Mouse (Mus musculus) midbrain, embryonic 16.5 days (tissue): ENCODE results near the gene Gm11634. TPM values are rescaled to one million over a fixed set of nuclear protein-coding genes. Genes with fewer than 3 reads are reported as not detected.
A peak's percentile ranks its signal among the peaks of the same experiment; 100 is the strongest.

Experiments
- ATAC-seq: fragments of 200-750 bp; cut with Nextera tagmentation; 2 replicates; pipeline ENCODE4 v1.8.0; 2017; ENCODE audit warnings: moderate TSS enrichment
- H3K27ac ChIP-seq: fragments of 300-500 bp; sonication (generic); 2 replicates; pipeline ENCODE4 v1.5.1; 2014; ENCODE audit warnings: mild to moderate bottlenecking, low read length, mixed read lengths
- H3K27me3 ChIP-seq: fragments of 300-500 bp; sonication (generic); 2 replicates; pipeline ENCODE4 v1.6.1; 2014; ENCODE audit warnings: low read depth, low read length, mixed read lengths; ENCODE audit not compliant: control insufficient read depth, insufficient read depth
- H3K36me3 ChIP-seq: fragments of 300-500 bp; sonication (generic); 2 replicates; pipeline ENCODE4 v1.6.1; 2014; ENCODE audit warnings: mild to moderate bottlenecking, low read length, moderate library complexity, mixed read lengths; ENCODE audit not compliant: control insufficient read depth, insufficient read depth
- H3K4me1 ChIP-seq: fragments of 300-500 bp; sonication (generic); 2 replicates; pipeline ENCODE4 v1.6.1; 2014; ENCODE audit warnings: mild to moderate bottlenecking, low read length, mixed read lengths; ENCODE audit not compliant: control insufficient read depth, insufficient read depth
- H3K4me2 ChIP-seq: fragments of 300-500 bp; sonication (generic); 2 replicates; pipeline ENCODE4 v1.6.1; 2014; ENCODE audit warnings: mild to moderate bottlenecking, low read length, mixed read lengths
- H3K4me3 ChIP-seq: fragments of 300-500 bp; sonication (generic); 2 replicates; pipeline ENCODE4 v1.5.1; 2014; ENCODE audit warnings: low read depth, mild to moderate bottlenecking, low read length, moderate library complexity, mixed read lengths
- H3K9ac ChIP-seq: fragments of 300-500 bp; sonication (generic); 2 replicates; pipeline ENCODE4 v1.6.1; 2014; ENCODE audit warnings: low read depth, low read length, mixed read lengths
- H3K9me3 ChIP-seq: fragments of 300-500 bp; sonication (generic); replicated peaks from 2 replicates; pipeline ENCODE4 v1.6.1; 2014; ENCODE audit warnings: mild to moderate bottlenecking, low read length, mixed read lengths; ENCODE audit not compliant: control insufficient read depth, poor library complexity, severe bottlenecking
- WGBS: fragments of 180-500 bp; shearing (Covaris S2); extraction: QIAGEN DNeasy Blood & Tissue Kit; methylation state at CpG from one replicate; pipeline ENCODE4 v1.1.7; 2014; 5-methylcytosine and 5-hydroxymethylcytosine counted together
- polyA plus RNA-seq: library from polyadenylated mRNA; unstranded; fragments of >200 nt; fragmentation: Nextera tagmentation; extraction: Ambion mirVana; gene quantifications from 2 replicates; pipeline ENCODE4 v1.2.1, GENCODE M21; 2015

The Gm11634 gene
- polyA plus RNA-seq, 1 experiment from 2014 or later = not detected

DNA sequence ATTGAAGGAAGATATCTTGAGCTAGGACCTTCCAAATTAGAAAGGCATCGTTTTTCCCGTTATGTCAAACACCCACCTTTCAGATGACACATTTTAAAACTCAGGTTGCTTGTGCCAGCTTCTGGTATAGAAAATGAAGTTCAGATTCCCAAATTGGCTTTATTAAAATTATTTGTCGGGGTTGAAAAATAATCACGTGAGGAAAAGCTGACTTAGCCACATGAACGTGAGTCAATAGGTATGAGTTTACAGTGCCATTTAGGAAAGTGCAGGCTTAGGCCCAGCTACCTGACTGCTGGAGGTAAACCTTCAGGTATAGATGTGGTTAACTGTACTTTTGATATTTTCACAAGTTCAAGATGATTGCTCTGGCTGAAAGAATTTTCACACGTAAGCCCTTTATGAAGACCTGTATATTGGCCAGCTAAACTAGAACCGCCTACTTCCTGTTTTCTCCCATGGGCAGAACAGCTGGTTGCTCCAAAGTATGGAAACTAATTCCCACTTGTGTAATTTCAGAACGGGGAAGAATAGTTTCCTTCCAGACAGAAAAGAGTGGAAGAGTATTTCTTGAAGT, 45.6 kb downstream of the Gm11634 start:
- H3K9ac ChIP-seq = peak overlapping the region; percentile 57
- no peak for ATAC-seq
- 25% methylated on average over 8 of the region's 8 CpGs for WGBS
- H3K4me2 ChIP-seq = peak overlapping the region; percentile 65
- no peaks in the 10 kb centered on the region for H3K36me3 ChIP-seq
- peaks cover 28% of the 10 kb centered on the region for H3K4me1 ChIP-seq
- peak overlapping the region; percentile 82 for H3K27ac ChIP-seq
- no peaks in the 10 kb centered on the region for H3K9me3 ChIP-seq
- H3K4me3 ChIP-seq = peak overlapping the region; percentile 61
- H3K27me3 ChIP-seq = no peaks in the 10 kb centered on the region

DNA sequence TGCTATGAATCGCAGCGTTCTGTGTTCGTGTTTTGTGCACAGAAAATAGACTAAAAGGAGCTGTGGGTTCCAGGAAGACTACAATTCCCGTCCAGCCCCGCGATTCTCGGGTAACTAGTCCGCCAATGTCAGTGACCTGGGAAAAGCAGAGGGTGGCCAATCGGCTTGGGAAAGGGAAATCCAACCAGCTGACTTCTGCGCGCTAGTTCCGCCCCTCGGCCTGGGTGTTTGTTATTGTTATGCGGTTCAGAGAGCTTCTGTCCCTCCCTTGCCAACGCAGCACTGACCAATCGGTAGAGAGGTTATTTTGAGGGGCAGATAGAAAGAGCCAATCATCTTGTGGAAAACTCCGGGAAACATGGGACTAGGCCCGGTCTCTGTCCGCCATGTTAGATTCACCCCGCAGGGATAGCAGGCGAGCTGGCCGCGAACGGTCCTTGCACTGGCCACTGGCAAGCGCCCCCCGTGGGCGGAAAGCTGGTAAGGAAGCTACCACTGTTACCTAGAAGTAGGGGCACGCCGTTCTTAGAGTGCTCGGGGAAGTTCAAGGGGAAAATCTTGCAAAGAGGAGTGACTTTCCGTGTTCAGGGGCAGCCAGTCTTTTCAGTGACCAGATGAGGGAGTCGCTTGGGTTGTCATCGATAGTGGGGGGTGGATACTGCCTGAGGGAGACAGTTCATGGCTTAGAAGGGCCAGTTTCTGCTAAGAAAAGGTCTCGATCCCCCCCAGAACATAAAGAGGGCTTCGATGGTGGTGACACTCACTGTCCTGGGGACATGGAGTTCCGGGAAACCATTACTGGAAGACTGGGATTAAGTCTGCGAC, 46.4 kb downstream of the Gm11634 start:
- Histone ChIP-seq H3K36me3 (no peaks in the 10 kb centered on the region), H3K4me1 (peaks cover 28% of the 10 kb centered on the region), H3K9me3 (no peaks in the 10 kb centered on the region), H3K27ac (peak overlapping the region; percentile 97), H3K27me3 (no peaks in the 10 kb centered on the region), H3K4me2 (peak overlapping the region; percentile 65), H3K9ac (peak overlapping the region; percentile 65), H3K4me3 (peak overlapping the region; percentile 61)
- ATAC-seq = peak; percentile 98
- WGBS = under 1% methylated on average over 37 of the region's 37 CpGs

DNA sequence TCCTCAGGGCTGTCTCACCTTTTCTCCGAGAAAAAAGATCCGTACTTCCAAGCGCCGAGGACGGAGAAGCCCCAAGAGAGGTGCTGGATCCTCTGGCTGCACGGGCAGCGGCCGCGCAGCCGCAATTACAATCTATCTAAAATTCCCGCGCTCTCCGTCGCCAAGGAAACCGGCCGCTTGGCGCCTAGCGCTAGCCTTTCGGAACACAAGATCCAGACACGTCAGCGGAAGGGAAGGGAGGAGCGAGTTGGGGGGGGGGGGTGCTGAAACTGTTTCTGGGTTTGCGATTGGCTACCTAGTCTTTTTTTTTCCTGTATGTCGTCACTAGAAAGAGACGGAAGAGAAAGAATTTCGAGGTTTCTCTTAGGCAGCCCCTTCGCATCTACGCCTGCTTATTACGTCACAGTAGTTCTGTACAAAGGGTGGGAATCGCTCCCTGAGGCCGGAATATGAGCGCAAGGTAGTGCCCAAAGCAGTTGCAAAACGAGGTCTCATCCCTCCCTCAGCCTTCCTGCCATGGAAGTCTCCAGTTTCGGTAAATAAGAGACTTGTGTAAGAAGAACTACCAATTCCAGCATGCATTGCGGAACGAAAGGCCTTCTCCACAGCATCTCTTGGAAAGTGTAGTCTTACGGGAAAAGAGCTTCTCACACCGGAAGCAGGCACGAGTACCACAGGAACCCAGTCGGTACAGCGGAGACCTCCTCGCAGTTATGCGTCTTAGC, 47.1 kb downstream of the Gm11634 start, which contains the start of the genes Brca1 and Nbr1:
TSS of gene Brca1 (minus strand) at position 205 of the 725 bp plus-strand sequence.
TSS of gene Nbr1 (plus strand) at position 399 of the 725 bp plus-strand sequence.
- ATAC-seq = peak; percentile 85

DNA sequence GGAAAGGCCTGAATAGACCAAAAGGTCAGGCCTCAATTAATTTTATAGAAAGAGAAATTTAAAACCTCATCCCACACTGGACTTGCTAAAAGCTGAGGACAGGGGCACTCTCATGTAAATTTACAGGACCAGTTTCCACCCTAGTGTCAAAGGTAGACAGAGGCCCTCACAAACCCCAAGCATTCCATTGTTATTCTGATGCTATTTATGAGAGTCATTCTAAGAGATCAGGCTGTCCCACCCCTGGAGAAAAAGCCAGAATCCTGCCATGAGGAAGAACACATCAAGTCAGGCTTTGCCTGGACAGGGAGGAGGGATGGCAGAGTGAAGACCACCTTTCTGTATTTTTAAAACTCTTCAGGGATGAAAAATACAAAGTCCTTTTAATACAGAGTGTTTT, 50.5 kb downstream of the Gm11634 start:
- no peaks in the 10 kb centered on the region for H3K9me3 ChIP-seq
- ATAC-seq = no peak
- H3K9ac ChIP-seq = no peak overlapping the region
- no peak overlapping the region for H3K27ac ChIP-seq
- no peaks in the 10 kb centered on the region for H3K36me3 ChIP-seq
- peaks cover 8% of the 10 kb centered on the region for H3K4me1 ChIP-seq
- H3K4me3 ChIP-seq = no peak overlapping the region
- H3K27me3 ChIP-seq = no peaks in the 10 kb centered on the region
- no peak overlapping the region for H3K4me2 ChIP-seq

More for the DNA sequence above, 47.1 kb downstream of the Gm11634 start, which contains the start of the genes Brca1 and Nbr1:
- Histone ChIP-seq H3K27me3 (no peaks in the 10 kb centered on the region), H3K4me2 (peak within 1 kb of the TSS; percentile 75), H3K36me3 (no peaks in the 10 kb centered on the region), H3K9ac (peak within 1 kb of the TSS; percentile 65), H3K27ac (peak within 1 kb of the TSS; percentile 97), H3K4me3 (peak within 1 kb of the TSS; percentile 61), H3K4me1 (peaks cover 28% of the 10 kb centered on the region), H3K9me3 (no peaks in the 10 kb centered on the region)
- under 1% methylated on average over 41 of the region's 43 CpGs for WGBS

- WGBS = 81% methylated on average over 1 of the region's 1 CpGs
- H3K4me3 ChIP-seq = no peak overlapping the region
- no peaks in the 10 kb centered on the region for H3K36me3 ChIP-seq
- H3K9me3 ChIP-seq = no peaks in the 10 kb centered on the region
- no peaks in the 10 kb centered on the region for H3K27me3 ChIP-seq
- no peaks in the 10 kb centered on the region for H3K4me1 ChIP-seq
- no peak overlapping the region for H3K4me2 ChIP-seq
- H3K27ac ChIP-seq = no peak overlapping the region
- H3K9ac ChIP-seq = no peak overlapping the region
- no peak for ATAC-seq
Observed at GRCm38 (mm10) chr11:101544132-101544531, 54.9 kb downstream of the Gm11634 start.

Other genes with a start within 250 kb of the Gm11634 start
- gene G6pc, start 231.7 kb downstream of the Gm11634 start, polyA plus RNA-seq = not detected in 2 replicates
- gene Aarsd1, start 181.6 kb downstream of the Gm11634 start, polyA plus RNA-seq = 96.2 and 98.2 TPM in 2 replicates
- 7.0 and 7.9 TPM in 2 replicates for gene Gm27029, start 174.5 kb downstream of the Gm11634 start, polyA plus RNA-seq
- 32.1 and 32.6 TPM in 2 replicates for gene Rundc1, start 174.2 kb downstream of the Gm11634 start, polyA plus RNA-seq
- 3.0 and 3.1 TPM in 2 replicates for gene Ptges3l, start 173.9 kb downstream of the Gm11634 start, polyA plus RNA-seq
- gene Rpl27, start 157.0 kb downstream of the Gm11634 start, polyA plus RNA-seq = 185 and 220 TPM in 2 replicates
- 2.5 and 3.1 TPM in 2 replicates for gene Ifi35, start 150.8 kb downstream of the Gm11634 start, polyA plus RNA-seq
- gene Rnd2, start 134.3 kb downstream of the Gm11634 start, polyA plus RNA-seq = 67.7 and 76.5 TPM in 2 replicates
- gene Vat1, start 133.0 kb downstream of the Gm11634 start, polyA plus RNA-seq = 134 and 145 TPM in 2 replicates
- 1.9 TPM in 2 replicates for gene Brca1, start 47.3 kb downstream of the Gm11634 start, polyA plus RNA-seq
- 98.4 and 108 TPM in 2 replicates for gene Nbr1, start 47.1 kb downstream of the Gm11634 start, polyA plus RNA-seq
- 2.2 and 3.2 TPM in 2 replicates for gene Tmem106a, start 17.0 kb downstream of the Gm11634 start, polyA plus RNA-seq
- 10.6 and 10.7 TPM in 2 replicates for gene Rdm1, start 27.9 kb upstream of the Gm11634 start, polyA plus RNA-seq
- gene Arl4d, start 66.3 kb upstream of the Gm11634 start, polyA plus RNA-seq = 6.2 and 6.8 TPM in 2 replicates
- 32.0 and 34.3 TPM in 2 replicates for gene Dhx8, start 133.7 kb upstream of the Gm11634 start, polyA plus RNA-seq
- 7.5 and 9.8 TPM in 2 replicates for gene Etv4, start 186.1 kb upstream of the Gm11634 start, polyA plus RNA-seq